Mouse (Mus musculus) ES-E14 (cell line): ENCODE results near the gene Ecm2. TPM values are rescaled to one million over a fixed set of nuclear protein-coding genes. Genes with fewer than 3 reads are reported as not detected.

Experiments used
- DNase-seq: peaks from one replicate; pipeline ENCODE4 v3.0.0-alpha.2; 2013; ENCODE audit warnings: low read depth, low spot score
- H3K27ac ChIP-seq: 2 replicates; pipeline ENCODE4 v1.5.1; 2012; ENCODE audit warnings: low read depth, mild to moderate bottlenecking, low read length, moderate library complexity, mixed read lengths; ENCODE audit not compliant: poor library complexity, insufficient read depth, severe bottlenecking
- H3K36me3 ChIP-seq: 2 replicates; pipeline ENCODE4 v1.6.1; 2012; ENCODE audit warnings: mild to moderate bottlenecking, low read length, moderate library complexity, mixed read lengths; ENCODE audit not compliant: control insufficient read depth, poor library complexity, insufficient read depth, severe bottlenecking
- H3K4me1 ChIP-seq, 2 experiments: fragments of 150-350 bp in 1 of 2; sonication (generic) in 1 of 2; 2 replicates each; pipeline ENCODE4 v1.6.1; 2012; ENCODE audit warnings: low read length in 2 of 2, mild to moderate bottlenecking in 1 of 2, mixed read lengths in 1 of 2; ENCODE audit not compliant: control insufficient read depth in 2 of 2, insufficient read depth in 2 of 2, poor library complexity in 1 of 2
- H3K4me3 ChIP-seq, 2 experiments: fragments of 150-350 bp in 1 of 2; sonication (generic) in 1 of 2; 2 replicates each; pipeline ENCODE4 v1.5.1; 2012; ENCODE audit warnings: low read length in 2 of 2, low read depth in 1 of 2, mild to moderate bottlenecking in 1 of 2, mixed read lengths in 1 of 2; ENCODE audit not compliant: insufficient read depth in 1 of 2, poor library complexity in 1 of 2, severe bottlenecking in 1 of 2
- H3K9ac ChIP-seq: 2 replicates; pipeline ENCODE4 v1.6.1; 2012; ENCODE audit warnings: low read depth, mild to moderate bottlenecking, low read length, mixed read lengths; ENCODE audit not compliant: poor library complexity, insufficient read depth, severe bottlenecking
- H3K9me3 ChIP-seq: fragments of 150-350 bp; sonication (generic); 2 replicates; pipeline ENCODE4 v1.6.1; 2012; ENCODE audit warnings: low read depth, mild to moderate bottlenecking, low read length; ENCODE audit not compliant: control insufficient read depth, insufficient read depth
- CHD2 ChIP-seq: IDR thresholded peaks from 2 replicates; pipeline ENCODE4 v1.6.1; 2014; ENCODE audit warnings: mild to moderate bottlenecking, low read depth, low read length, inconsistent platforms
- HCFC1 ChIP-seq: IDR thresholded peaks from 2 replicates; pipeline ENCODE4 v1.6.1; 2012; ENCODE audit warnings: low read length, inconsistent platforms, borderline replicate concordance; ENCODE audit not compliant: insufficient read depth
- MAFK ChIP-seq: IDR thresholded peaks from 2 replicates; pipeline ENCODE4 v1.6.1; 2014; ENCODE audit warnings: mild to moderate bottlenecking, low read depth, low read length, inconsistent platforms; ENCODE audit not compliant: insufficient read depth
- ZC3H11A ChIP-seq: IDR thresholded peaks from 2 replicates; pipeline ENCODE4 v1.6.1; 2012; ENCODE audit warnings: low read depth, mild to moderate bottlenecking, inconsistent platforms, low read length, borderline replicate concordance
- ZNF384 ChIP-seq: IDR thresholded peaks from 2 replicates; pipeline ENCODE4 v1.6.1; 2012; ENCODE audit warnings: low read depth, low read length, inconsistent platforms
- in situ Hi-C, 2 experiments: fragments of 600-800 bp; cut with MboI; formaldehyde crosslinking; loops; one replicate each; pipeline ENCODE4 v1.15.1; 2025; ENCODE audit warnings: low sequenced_read_pairs in 2 of 2, inconsistent platforms in 1 of 2; ENCODE audit not compliant: unreplicated experiment in 2 of 2
- total RNA-seq: library from RNA; depleted of rRNA; stranded (reverse); fragments of 300-350 nt; gene quantifications from 2 replicates; pipeline ENCODE4 v1.2.3, GENCODE M21; 2012

Gene Ecm2
- total RNA-seq, 1 experiment: 0.54 TPM

DNA sequence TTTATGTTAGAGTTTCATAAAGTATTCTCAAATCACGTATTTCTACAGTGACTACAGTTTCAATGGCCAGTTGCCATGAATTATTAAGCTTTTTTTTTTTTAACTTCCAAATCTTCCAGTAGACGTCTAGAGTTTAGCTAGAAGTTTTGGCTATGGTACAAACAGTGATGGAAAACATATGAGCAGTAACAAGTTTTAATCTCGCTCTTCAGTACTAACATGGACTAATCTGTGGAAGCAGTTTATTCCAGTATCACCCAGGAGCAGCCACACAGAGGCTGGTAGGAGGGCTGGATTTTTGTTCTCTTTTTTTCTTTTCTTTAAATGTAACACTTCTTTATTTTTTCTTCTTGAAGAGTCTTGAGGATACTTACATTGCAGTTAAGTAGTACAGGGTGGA lies 39.7 kb downstream of the Ecm2 start, which contains the start of gene Aspn:
Aspn (plus strand) TSS at position 165 of the 400 bp plus-strand sequence.
- H3K9me3 ChIP-seq: no peaks in the 10 kb centered on the region
- no peaks in the 10 kb centered on the region for H3K4me1 ChIP-seq
- in situ Hi-C loops: no loop called here
- H3K4me3 ChIP-seq: no peak within 1 kb of the TSS
- no peaks in the 10 kb centered on the region for H3K36me3 ChIP-seq
- no peak for DNase-seq
- TF ChIP-seq HCFC1 (no peak), CHD2 (no peak), ZC3H11A (no peak), MAFK (no peak)
- H3K9ac ChIP-seq: no peak within 1 kb of the TSS
- no peak within 1 kb of the TSS for H3K27ac ChIP-seq

DNA sequence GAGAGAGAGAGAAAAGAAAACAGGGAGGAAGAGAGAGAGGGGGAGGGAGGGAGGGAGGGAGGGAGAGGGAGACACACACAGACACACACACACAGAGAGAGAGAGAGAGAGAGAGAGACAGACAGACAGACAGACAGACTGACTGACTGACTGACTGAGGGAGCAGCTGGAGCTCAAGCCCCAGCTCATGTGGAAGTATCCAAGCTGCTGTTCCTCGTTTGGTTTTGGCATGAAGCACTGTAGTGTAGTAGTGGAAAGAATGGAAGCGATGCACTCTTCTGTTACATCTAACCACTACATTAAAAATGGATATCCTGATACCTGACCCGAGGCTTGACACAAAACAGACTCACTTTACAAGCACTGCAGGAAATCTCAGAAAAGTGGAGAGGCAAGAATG lies 41.0 kb downstream of the Ecm2 start:
- H3K9me3 ChIP-seq: no peaks in the 10 kb centered on the region
- in situ Hi-C loops: no loop called here
- no peaks in the 10 kb centered on the region for H3K4me1 ChIP-seq
- no peak overlapping the region for H3K27ac ChIP-seq
- no peak overlapping the region for H3K9ac ChIP-seq
- no peaks in the 10 kb centered on the region for H3K36me3 ChIP-seq
- H3K4me3 ChIP-seq: no peak overlapping the region
- no peak for DNase-seq
- TF ChIP-seq HCFC1 (no peak), MAFK (no peak), CHD2 (no peak), ZC3H11A (no peak), ZNF384 (no peak)

DNA sequence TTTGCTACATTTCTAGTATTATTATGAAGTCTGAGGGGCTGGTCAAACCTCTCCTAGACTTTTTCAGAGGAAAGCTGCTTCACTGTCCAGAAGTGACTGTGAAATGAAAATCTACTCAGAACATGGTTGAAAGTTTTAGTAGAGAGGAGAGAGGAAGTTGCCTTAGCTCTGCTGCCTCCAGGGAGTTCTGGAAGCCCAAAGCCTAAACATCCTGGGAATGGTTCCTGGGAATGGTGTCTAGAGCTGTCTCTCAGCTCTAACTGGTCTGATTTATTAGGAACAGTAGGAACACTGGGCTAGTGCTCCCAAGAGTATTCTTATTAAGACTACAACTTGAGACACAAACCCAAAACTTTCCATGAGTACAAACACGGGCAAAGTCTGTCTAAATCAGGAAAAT lies 41.9 kb downstream of the Ecm2 start:
- Histone ChIP-seq H3K9ac (no peak overlapping the region), H3K9me3 (no peaks in the 10 kb centered on the region), H3K4me1 (no peaks in the 10 kb centered on the region), H3K4me3 (no peak overlapping the region), H3K36me3 (no peaks in the 10 kb centered on the region), H3K27ac (no peak overlapping the region)
- TF ChIP-seq ZC3H11A: no peak
- no peak for TF ChIP-seq HCFC1
- TF ChIP-seq ZNF384: no peak
- TF ChIP-seq CHD2: no peak
- no peak for TF ChIP-seq MAFK
- DNase-seq: no peak
- in situ Hi-C loops: no loop called here

DNA sequence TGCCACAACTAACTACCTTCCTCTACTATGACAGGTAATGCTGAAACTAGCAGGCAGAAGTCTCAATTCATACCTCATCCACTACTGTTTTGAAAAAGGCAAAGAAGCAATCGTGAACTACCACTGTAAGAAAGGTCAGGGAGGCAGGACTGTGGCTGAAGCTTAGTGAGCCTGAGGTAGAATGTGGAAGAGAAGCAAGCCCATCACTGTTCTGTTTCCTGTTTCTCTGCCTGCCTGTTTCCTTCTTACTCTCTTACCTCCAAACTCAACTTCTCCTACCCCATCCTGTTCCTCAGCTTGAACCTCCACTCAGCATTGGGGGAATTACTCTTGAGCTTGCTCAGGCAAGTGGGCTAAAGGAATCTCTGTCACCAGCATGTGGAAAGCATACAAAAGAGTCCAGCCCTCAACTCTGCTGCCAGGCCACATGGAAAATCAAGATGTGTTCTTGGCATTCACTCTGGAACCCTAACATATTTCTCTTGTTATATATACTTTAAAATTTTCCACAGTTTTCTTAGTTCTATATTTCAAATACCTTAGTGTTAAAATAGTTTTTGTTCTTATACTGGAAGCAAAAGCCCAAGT lies 43.0 kb downstream of the Ecm2 start:
- Histone ChIP-seq H3K4me1 (no peaks in the 10 kb centered on the region), H3K9me3 (no peaks in the 10 kb centered on the region), H3K4me3 (no peak overlapping the region), H3K36me3 (no peaks in the 10 kb centered on the region), H3K9ac (no peak overlapping the region), H3K27ac (no peak overlapping the region)
- in situ Hi-C loops: no loop called here
- no peak for DNase-seq
- TF ChIP-seq CHD2 (no peak), ZNF384 (no peak), MAFK (no peak), HCFC1 (no peak), ZC3H11A (no peak)

DNA sequence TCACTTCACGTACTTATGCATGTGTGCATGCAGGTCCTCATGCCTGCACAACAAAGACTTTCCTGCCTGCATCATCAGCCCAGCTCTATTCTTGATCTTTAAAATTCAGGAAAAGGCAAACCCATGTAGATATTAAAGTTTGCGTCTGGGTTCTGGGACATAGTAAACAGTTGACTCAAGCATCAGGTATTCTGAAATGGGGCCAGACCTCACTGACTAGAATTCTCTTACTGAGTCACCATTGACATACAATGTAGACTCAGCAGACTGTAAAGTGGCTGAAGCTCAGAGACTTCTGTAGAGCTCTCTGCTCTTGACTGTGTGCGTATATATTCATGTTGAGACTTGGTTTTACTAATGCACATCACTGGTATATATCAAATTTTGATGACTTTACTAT lies 45.0 kb downstream of the Ecm2 start:
- in situ Hi-C loops: no loop called here
- Histone ChIP-seq H3K4me3 (no peak overlapping the region), H3K36me3 (no peaks in the 10 kb centered on the region), H3K9me3 (no peaks in the 10 kb centered on the region), H3K27ac (no peak overlapping the region), H3K4me1 (no peaks in the 10 kb centered on the region), H3K9ac (no peak overlapping the region)
- DNase-seq: no peak
- TF ChIP-seq CHD2 (no peak), ZC3H11A (no peak), ZNF384 (no peak), MAFK (no peak), HCFC1 (no peak)
